Mouse (Mus musculus): ENCODE measurements around the gene Gin1. TPM values are rescaled to one million over a fixed set of nuclear protein-coding genes. Genes with fewer than 3 reads are reported as not detected.
A peak's percentile ranks its signal among the peaks of the same experiment; 100 is the strongest.

Gene Gin1
- 17.3 and 17.7 TPM in 2 replicates for polyA plus RNA-seq (2015; fragmentation: Nextera tagmentation; extraction: Ambion mirVana)

DNA sequence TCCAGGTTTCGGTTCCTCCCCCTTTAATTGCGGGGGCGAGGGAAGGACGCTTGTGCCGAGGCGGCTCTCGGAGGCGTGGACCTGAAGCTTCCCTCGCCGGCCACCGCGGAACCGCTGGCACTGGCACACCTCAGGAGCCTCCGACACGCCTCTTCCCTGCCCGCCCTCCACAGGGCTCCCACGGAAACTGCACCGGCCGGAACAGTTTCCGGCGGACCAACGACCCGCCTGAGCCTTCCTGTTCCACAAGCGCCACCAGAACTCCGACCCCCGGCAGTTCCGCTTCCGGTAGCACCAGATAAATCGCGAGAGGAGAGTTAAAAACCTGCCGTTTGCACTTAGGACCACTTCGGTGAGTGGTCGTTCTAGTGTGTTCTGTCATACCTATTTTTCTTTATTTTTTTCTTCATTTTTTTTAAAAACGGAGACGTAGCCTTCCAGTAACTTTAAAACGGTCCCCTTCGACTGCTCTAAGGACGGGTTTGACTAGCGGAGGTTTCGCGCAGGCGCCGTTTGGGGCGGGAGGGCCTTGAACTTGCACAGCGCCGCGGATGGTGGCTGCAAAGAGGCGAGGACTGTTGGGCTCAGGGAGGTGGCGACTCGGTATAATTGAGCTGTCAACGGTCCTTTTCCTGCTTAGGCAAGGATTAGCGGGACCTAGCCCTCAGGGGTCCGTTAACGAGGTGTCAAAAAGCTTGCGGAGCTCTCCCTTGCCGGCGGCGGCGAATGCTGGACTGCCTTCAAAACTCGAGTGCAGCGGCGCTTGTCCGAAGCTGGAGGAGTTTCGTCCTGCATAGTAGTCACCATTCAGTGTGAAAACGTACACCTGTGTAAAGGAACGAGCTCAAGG, at the start of gene Gin1, which contains the start of gene Ppip5k2:
Gin1 (plus strand) TSS at position 269 of the 850 bp plus-strand sequence.
Ppip5k2 (minus strand) TSS at position 508 of the 850 bp plus-strand sequence.
- Histone ChIP-seq H3K27ac (ENCODE audit: low read length) (peak within 1 kb of the TSS; percentile 92), H3K36me3 (ENCODE audit: insufficient read depth, low read length) (no peaks in the 10 kb centered on the region), H3K4me2 (replicated peaks; ENCODE audit: low read depth, low read length) (peak within 1 kb of the TSS; percentile 81), H3K4me3 (ENCODE audit: low read length) (peak within 1 kb of the TSS; percentile 96), H3K9ac (replicated peaks; ENCODE audit: low read length) (peak within 1 kb of the TSS; percentile 85), H3K4me1 (ENCODE audit: insufficient read depth, low read length) (peaks cover 16% of the 10 kb centered on the region), H3K27me3 (ENCODE audit: insufficient read depth, low read length) (no peaks in the 10 kb centered on the region), H3K9me3 (ENCODE audit: low read length) (no peaks in the 10 kb centered on the region)
- WGBS: under 1% methylated on average over 65 of the region's 66 CpGs
- peak; percentile 99 for ATAC-seq (ENCODE audit: low FRiP score, low TSS enrichment)

DNA sequence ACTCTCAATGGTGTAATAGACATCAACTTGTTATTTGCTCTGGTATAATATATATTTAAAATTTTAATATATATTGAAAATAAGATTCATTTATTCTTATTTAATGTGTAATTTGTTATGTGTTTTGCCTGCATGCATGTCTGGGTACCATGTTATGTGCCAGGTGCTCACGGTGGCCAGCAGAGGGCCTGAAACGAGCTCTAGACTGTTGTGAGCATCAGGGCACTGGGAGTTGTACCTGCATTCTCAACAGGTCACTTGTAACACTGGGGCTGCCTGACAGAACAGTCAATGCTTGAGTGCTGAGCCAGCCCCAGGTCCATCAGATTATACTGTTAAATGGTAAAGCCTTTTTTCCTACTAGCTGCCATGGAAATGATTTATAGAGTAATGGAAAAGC, 43.2 kb upstream of the Gin1 start:
- WGBS: 84% methylated on average over 2 of the region's 2 CpGs
- no peaks in the 10 kb centered on the region for H3K4me1 ChIP-seq (ENCODE audit: insufficient read depth, low read length)
- peaks cover 24% of the 10 kb centered on the region for H3K36me3 ChIP-seq (ENCODE audit: insufficient read depth, low read length)
- H3K27me3 ChIP-seq (ENCODE audit: insufficient read depth, low read length): no peaks in the 10 kb centered on the region
- H3K9me3 ChIP-seq (ENCODE audit: low read length): no peaks in the 10 kb centered on the region
- H3K4me2 ChIP-seq (replicated peaks; ENCODE audit: low read depth, low read length): no peak overlapping the region
- no peak overlapping the region for H3K27ac ChIP-seq (ENCODE audit: low read length)
- H3K4me3 ChIP-seq (ENCODE audit: low read length): no peak overlapping the region
- ATAC-seq (ENCODE audit: low FRiP score, low TSS enrichment): peak; percentile 71; the same call in 1 of the 2 replicates
- no peak overlapping the region for H3K9ac ChIP-seq (replicated peaks; ENCODE audit: low read length)

GRCm38 (mm10) chr1:97729339-97729738, 40.6 kb upstream of the Gin1 start:
- Histone ChIP-seq H3K27ac (ENCODE audit: low read length) (no peak overlapping the region), H3K4me1 (ENCODE audit: insufficient read depth, low read length) (no peaks in the 10 kb centered on the region), H3K9ac (replicated peaks; ENCODE audit: low read length) (no peak overlapping the region), H3K36me3 (ENCODE audit: insufficient read depth, low read length) (peaks cover 26% of the 10 kb centered on the region), H3K4me2 (replicated peaks; ENCODE audit: low read depth, low read length) (no peak overlapping the region), H3K9me3 (ENCODE audit: low read length) (no peaks in the 10 kb centered on the region), H3K27me3 (ENCODE audit: insufficient read depth, low read length) (no peaks in the 10 kb centered on the region), H3K4me3 (ENCODE audit: low read length) (no peak overlapping the region)
- WGBS: 90% methylated on average over 1 of the region's 1 CpGs
- no peak for ATAC-seq (ENCODE audit: low FRiP score, low TSS enrichment)

- Histone ChIP-seq H3K4me2 (replicated peaks; ENCODE audit: low read depth, low read length) (no peak overlapping the region), H3K36me3 (ENCODE audit: insufficient read depth, low read length) (peaks cover 41% of the 10 kb centered on the region), H3K9me3 (ENCODE audit: low read length) (no peaks in the 10 kb centered on the region), H3K4me1 (ENCODE audit: insufficient read depth, low read length) (no peaks in the 10 kb centered on the region), H3K27me3 (ENCODE audit: insufficient read depth, low read length) (no peaks in the 10 kb centered on the region), H3K4me3 (ENCODE audit: low read length) (no peak overlapping the region), H3K9ac (replicated peaks; ENCODE audit: low read length) (no peak overlapping the region), H3K27ac (ENCODE audit: low read length) (no peak overlapping the region)
- WGBS: 96% methylated on average over 1 of the region's 1 CpGs
- no peak for ATAC-seq (ENCODE audit: low FRiP score, low TSS enrichment)
These were observed 26.9 kb upstream of the Gin1 start for GRCm38 (mm10) chr1:97743063-97743462.

GRCm38 (mm10) chr1:97745712-97746111, 24.3 kb upstream of the Gin1 start:
- Histone ChIP-seq H3K9ac (replicated peaks; ENCODE audit: low read length) (no peak overlapping the region), H3K4me3 (ENCODE audit: low read length) (no peak overlapping the region), H3K27ac (ENCODE audit: low read length) (no peak overlapping the region), H3K27me3 (ENCODE audit: insufficient read depth, low read length) (no peaks in the 10 kb centered on the region), H3K4me2 (replicated peaks; ENCODE audit: low read depth, low read length) (no peak overlapping the region), H3K9me3 (ENCODE audit: low read length) (no peaks in the 10 kb centered on the region), H3K4me1 (ENCODE audit: insufficient read depth, low read length) (no peaks in the 10 kb centered on the region), H3K36me3 (ENCODE audit: insufficient read depth, low read length) (peaks cover 33% of the 10 kb centered on the region)
- ATAC-seq (ENCODE audit: low FRiP score, low TSS enrichment): no peak
- 88% methylated on average over 4 of the region's 4 CpGs for WGBS

DNA sequence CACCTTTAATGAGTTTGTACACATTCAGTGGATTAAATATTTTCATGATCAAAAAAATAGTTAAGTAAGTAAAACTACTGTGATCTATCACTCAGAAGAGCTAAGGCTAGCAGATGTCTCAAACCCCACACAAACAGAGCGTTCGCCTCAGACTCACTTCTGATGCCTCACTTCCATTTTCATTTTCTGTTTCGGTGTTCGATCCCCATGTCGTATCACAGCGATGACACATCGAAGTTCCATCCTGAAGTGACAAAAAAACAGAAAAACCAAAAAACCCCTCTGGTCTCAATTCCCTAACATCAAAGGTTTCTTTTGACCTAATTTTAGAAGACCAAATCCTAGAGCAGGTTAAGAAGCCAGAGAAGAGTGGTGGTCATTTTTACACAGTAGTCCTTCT, 23.7 kb upstream of the Gin1 start:
- peaks cover 29% of the 10 kb centered on the region; the same call in 1 of the 2 replicates for H3K36me3 ChIP-seq (ENCODE audit: insufficient read depth, low read length)
- H3K4me1 ChIP-seq (ENCODE audit: insufficient read depth, low read length): no peaks in the 10 kb centered on the region
- no peaks in the 10 kb centered on the region for H3K27me3 ChIP-seq (ENCODE audit: insufficient read depth, low read length)
- no peak for ATAC-seq (ENCODE audit: low FRiP score, low TSS enrichment)
- H3K9me3 ChIP-seq (ENCODE audit: low read length): no peaks in the 10 kb centered on the region
- H3K4me3 ChIP-seq (ENCODE audit: low read length): no peak overlapping the region
- H3K9ac ChIP-seq (replicated peaks; ENCODE audit: low read length): no peak overlapping the region
- no peak overlapping the region for H3K27ac ChIP-seq (ENCODE audit: low read length)
- WGBS: 96% methylated on average over 7 of the region's 7 CpGs
- H3K4me2 ChIP-seq (replicated peaks; ENCODE audit: low read depth, low read length): no peak overlapping the region

DNA sequence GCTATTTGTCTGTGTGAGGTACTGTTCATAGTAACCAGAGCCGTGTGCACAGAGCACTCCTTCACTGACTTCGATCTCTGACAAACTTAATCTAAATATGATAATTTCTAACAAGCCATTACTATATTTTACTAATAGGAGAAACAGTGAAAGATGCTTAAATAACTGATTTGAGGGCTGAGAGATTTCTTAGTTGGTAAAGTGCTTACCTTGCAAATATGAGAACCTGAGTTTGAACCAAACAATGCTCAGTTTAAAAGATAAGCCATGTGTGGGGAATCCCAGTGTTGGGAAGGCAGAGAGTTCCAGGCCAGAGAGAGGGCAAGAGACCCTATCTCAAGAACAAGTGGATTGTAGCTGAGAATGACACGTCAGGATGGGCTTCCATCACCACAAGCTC, 21.8 kb upstream of the Gin1 start:
- WGBS: 89% methylated on average over 3 of the region's 3 CpGs
- no peaks in the 10 kb centered on the region for H3K9me3 ChIP-seq (ENCODE audit: low read length)
- H3K4me1 ChIP-seq (ENCODE audit: insufficient read depth, low read length): no peaks in the 10 kb centered on the region
- no peak for ATAC-seq (ENCODE audit: low FRiP score, low TSS enrichment)
- H3K4me2 ChIP-seq (replicated peaks; ENCODE audit: low read depth, low read length): no peak overlapping the region
- no peak overlapping the region for H3K9ac ChIP-seq (replicated peaks; ENCODE audit: low read length)
- H3K36me3 ChIP-seq (ENCODE audit: insufficient read depth, low read length): peaks cover 29% of the 10 kb centered on the region
- no peak overlapping the region for H3K4me3 ChIP-seq (ENCODE audit: low read length)
- H3K27ac ChIP-seq (ENCODE audit: low read length): no peak overlapping the region
- H3K27me3 ChIP-seq (ENCODE audit: insufficient read depth, low read length): no peaks in the 10 kb centered on the region

- H3K27ac ChIP-seq (ENCODE audit: low read length): no peak overlapping the region
- no peaks in the 10 kb centered on the region for H3K9me3 ChIP-seq (ENCODE audit: low read length)
- H3K36me3 ChIP-seq (ENCODE audit: insufficient read depth, low read length): peaks cover 25% of the 10 kb centered on the region
- no peak for ATAC-seq (ENCODE audit: low FRiP score, low TSS enrichment)
- no peak overlapping the region for H3K4me2 ChIP-seq (replicated peaks; ENCODE audit: low read depth, low read length)
- no peaks in the 10 kb centered on the region for H3K4me1 ChIP-seq (ENCODE audit: insufficient read depth, low read length)
- no peak overlapping the region for H3K9ac ChIP-seq (replicated peaks; ENCODE audit: low read length)
- no peaks in the 10 kb centered on the region for H3K27me3 ChIP-seq (ENCODE audit: insufficient read depth, low read length)
- H3K4me3 ChIP-seq (ENCODE audit: low read length): no peak overlapping the region
These were observed 16.8 kb upstream of the Gin1 start for GRCm38 (mm10) chr1:97753216-97753615.

DNA sequence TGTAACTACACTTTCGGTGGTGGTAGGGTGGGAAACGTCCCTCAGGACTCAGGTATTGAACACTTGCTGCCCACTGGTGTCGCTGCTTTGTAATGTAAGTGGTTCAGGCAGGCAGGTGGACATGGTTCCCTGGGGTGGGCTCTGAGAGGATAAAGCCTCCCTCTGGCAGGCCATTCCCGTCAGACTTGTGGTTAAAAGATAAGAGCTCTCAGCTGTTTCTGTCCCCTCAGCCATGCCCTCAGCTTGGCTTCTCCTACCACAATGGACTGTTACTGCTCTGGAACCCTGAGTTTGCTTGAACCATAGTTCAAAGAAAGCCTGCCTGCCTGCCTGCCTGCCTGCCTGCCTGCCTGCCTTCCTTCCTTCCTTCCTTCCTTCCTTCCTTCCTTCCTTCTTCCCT, 15.6 kb upstream of the Gin1 start:
- WGBS: 87% methylated on average over 4 of the region's 4 CpGs
- Histone ChIP-seq H3K27me3 (ENCODE audit: insufficient read depth, low read length) (no peaks in the 10 kb centered on the region), H3K36me3 (ENCODE audit: insufficient read depth, low read length) (peaks cover 25% of the 10 kb centered on the region), H3K27ac (ENCODE audit: low read length) (no peak overlapping the region), H3K4me1 (ENCODE audit: insufficient read depth, low read length) (no peaks in the 10 kb centered on the region), H3K9me3 (ENCODE audit: low read length) (no peaks in the 10 kb centered on the region), H3K9ac (replicated peaks; ENCODE audit: low read length) (no peak overlapping the region), H3K4me3 (ENCODE audit: low read length) (no peak overlapping the region), H3K4me2 (replicated peaks; ENCODE audit: low read depth, low read length) (no peak overlapping the region)
- ATAC-seq (ENCODE audit: low FRiP score, low TSS enrichment): no peak

DNA sequence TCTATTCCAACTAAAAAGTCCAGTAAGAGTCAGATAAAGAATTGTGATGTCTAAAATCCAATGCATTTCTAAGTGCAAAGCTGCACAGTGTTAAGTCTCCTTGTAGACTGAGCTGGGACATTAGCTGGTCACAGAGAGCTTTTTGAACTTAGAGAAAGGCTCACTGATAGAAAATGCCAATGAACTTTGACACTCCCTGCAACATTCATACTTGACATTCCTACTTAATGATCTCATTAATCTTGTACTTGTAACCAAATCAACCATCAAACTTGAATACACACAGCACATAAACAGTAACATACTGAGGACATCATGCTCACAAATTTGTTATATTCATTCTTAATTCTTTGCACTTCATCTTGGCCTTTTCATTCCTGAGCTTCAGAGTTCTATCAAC, 10.1 kb upstream of the Gin1 start:
- H3K4me3 ChIP-seq (ENCODE audit: low read length): no peak overlapping the region
- no peak for ATAC-seq (ENCODE audit: low FRiP score, low TSS enrichment)

More for the DNA sequence above, 10.1 kb upstream of the Gin1 start:
- Histone ChIP-seq H3K27ac (ENCODE audit: low read length) (no peak overlapping the region), H3K4me2 (replicated peaks; ENCODE audit: low read depth, low read length) (no peak overlapping the region), H3K27me3 (ENCODE audit: insufficient read depth, low read length) (no peaks in the 10 kb centered on the region), H3K36me3 (ENCODE audit: insufficient read depth, low read length) (peaks cover 12% of the 10 kb centered on the region), H3K9me3 (ENCODE audit: low read length) (no peaks in the 10 kb centered on the region), H3K9ac (replicated peaks; ENCODE audit: low read length) (no peak overlapping the region), H3K4me1 (ENCODE audit: insufficient read depth, low read length) (no peaks in the 10 kb centered on the region)

Data from kidney, embryonic 16.5 days (tissue).